Mouse (Mus musculus) gastrocnemius, postnatal 10 days (tissue): ENCODE measurements around the gene Hist3h2a. TPM values are rescaled to one million over a fixed set of nuclear protein-coding genes. Genes with fewer than 3 reads are reported as not detected.

Source experiments
- DNase-seq: peaks from one replicate; pipeline ENCODE4 v3.0.0; 2021; ENCODE audit warnings: mixed read lengths
- total RNA-seq, 2 experiments: library from RNA; stranded (reverse); gene quantifications; 2 replicates each; pipeline ENCODE4 v1.2.3; 2021

Gene Hist3h2a
- total RNA-seq, 2 experiments from 2014 or later, result 25.1 to 25.6 TPM

DNA sequence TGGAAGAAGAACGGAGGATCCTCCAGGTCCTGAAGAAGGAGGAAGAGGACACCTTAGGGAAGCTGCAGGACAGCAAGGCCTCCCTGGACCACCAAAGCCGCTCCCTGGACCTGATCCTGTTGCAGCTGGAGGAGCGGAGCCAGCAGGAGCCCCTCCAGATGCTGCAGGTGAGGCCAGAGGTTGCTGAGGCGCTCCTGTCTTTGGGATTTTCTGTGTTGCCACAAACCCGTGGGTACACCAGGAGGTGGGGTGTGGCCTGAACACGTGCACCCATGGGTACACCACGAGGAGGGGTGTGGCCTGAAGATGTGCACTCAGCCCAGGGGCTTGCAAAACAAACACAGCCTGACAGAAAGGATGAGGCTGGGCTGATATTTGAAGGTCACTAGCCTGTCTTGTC lies 14.1 kb downstream of the Hist3h2a start:
- DNase-seq, result no peak

DNA sequence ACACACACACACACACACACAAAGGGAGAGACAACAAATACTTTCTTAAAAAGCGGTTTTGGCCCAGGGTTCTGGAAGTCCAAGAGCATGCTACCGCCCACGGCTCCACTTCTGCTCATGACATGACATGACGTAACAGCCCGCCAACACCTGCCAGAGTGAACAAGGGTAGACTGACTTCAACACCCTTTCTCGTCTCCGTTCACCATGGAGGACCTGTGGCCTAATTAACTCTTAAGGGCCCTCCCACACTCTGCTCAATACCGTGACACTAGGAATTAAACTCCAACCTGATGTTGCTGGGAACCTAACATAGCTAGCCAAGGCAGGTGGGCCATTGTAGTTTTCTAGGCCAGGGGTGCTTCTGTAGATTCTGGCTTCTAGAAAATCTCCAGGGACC lies 14.5 kb downstream of the Hist3h2a start:
- no peak for DNase-seq

GRCm38 (mm10) chr11:58969659-58970058 lies 15.2 kb downstream of the Hist3h2a start:
- no peak for DNase-seq

GRCm38 (mm10) chr11:58970831-58971530 lies 16.5 kb downstream of the Hist3h2a start:
- DNase-seq, result no peak

GRCm38 (mm10) chr11:58971796-58972195 lies 17.3 kb downstream of the Hist3h2a start:
- DNase-seq, result no peak

- DNase-seq, result no peak
Observed at GRCm38 (mm10) chr11:58974414-58974813, 19.9 kb downstream of the Hist3h2a start.

- DNase-seq, result no peak
Observed at GRCm38 (mm10) chr11:58977150-58977549, 22.7 kb downstream of the Hist3h2a start.

- DNase-seq, result no peak
Observed at GRCm38 (mm10) chr11:58977607-58978026, 23.1 kb downstream of the Hist3h2a start.

- peak; percentile 62 for DNase-seq
Observed at GRCm38 (mm10) chr11:58978027-58978705, 23.7 kb downstream of the Hist3h2a start, which contains the start of gene Trim11. TSS of gene Trim11 (plus strand) at chr11:58978093.

- DNase-seq, result no peak
Observed at GRCm38 (mm10) chr11:58978706-58979030, 24.2 kb downstream of the Hist3h2a start.

DNA sequence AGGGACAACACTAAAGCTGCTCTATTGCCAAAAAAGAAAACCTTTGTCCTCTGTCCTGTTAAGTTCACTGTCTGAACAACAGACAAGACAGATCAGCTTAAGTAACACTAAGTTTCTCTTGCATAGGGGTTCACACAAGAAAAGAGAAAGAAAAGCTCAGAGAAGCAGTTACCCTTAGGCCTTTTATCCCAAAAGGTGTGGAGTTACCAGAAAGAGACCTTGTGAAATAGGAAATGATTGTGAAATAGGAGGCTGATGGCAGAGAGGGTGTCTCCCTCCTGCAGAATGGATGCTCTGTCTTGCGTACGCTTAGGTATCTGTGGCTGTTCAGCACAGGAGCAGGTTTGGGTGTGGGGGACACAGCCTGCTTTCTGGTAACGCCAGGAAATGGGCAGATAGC lies 24.7 kb downstream of the Hist3h2a start:
- no peak for DNase-seq

GRCm38 (mm10) chr11:58979661-58980060 lies 25.2 kb downstream of the Hist3h2a start:
- DNase-seq, result no peak

DNA sequence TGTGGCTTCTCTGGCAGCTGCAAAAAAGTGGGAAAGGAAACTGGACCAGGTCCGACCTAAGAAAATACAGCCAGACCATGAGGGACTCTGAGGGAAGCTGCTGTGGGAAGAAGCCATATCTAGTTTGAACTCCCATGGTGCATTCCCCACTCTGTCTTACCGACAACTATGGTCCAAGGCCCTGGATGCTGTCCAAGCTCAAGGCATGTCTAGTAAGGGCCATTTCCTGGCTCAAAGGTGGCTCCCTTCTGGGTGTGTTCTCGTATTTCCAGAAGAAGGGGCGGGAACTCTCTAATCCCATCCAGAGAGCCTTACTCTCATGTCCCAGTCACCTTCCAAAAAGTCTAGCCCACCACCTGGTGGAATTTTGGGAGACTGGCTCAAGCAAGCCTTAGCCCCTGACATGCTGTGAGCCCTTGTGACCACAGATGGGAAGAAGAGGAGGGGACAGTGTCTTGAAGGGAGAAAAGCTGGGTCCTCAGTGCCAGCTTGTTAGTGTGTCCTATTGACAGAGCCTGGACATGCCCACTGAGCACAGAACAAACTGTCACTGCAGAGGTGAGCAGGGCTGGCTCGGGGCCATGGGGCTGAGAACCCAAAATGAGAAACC lies 26.0 kb downstream of the Hist3h2a start:
- no peak for DNase-seq

- peak; percentile 80 for DNase-seq
Observed at GRCm38 (mm10) chr11:58981541-58982447, 27.3 kb downstream of the Hist3h2a start.

GRCm38 (mm10) chr11:58982471-58983097 lies 28.1 kb downstream of the Hist3h2a start:
- DNase-seq, result no peak

GRCm38 (mm10) chr11:58983691-58984341 lies 29.3 kb downstream of the Hist3h2a start:
- no peak for DNase-seq

GRCm38 (mm10) chr11:58984657-58985056 lies 30.2 kb downstream of the Hist3h2a start:
- no peak for DNase-seq

DNA sequence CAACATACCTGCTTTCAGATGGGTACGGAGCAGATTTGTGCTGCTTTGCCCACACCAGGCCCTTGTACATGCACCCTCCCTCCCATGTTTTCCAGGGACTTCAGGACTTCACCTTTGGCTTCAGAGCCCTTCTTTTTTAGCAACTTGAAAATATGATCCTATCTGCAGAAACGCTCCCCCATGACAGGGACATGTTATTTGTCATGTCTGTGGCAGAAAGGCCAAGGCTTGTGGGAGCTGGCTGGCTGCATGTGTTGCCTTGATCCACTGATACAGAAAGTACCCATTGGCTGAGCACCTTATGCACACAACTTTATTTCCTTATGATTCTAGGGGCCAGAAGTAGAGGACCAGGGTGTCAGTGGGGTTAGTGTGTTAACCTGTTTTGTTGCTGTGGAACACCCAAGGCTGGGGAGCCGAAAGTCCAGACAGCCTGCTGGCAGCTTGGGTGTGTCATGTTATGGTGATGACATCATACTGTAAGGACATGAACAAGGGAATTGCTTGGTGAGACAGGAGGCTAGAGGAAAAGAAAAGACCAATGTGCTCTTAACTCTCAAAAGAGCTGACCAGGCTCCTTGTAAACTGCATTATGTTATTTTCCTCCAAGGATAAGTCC lies 30.9 kb downstream of the Hist3h2a start:
- no peak for DNase-seq

- no peak for DNase-seq
Observed at GRCm38 (mm10) chr11:58989166-58989565, 34.7 kb downstream of the Hist3h2a start.

GRCm38 (mm10) chr11:58990141-58990540 lies 35.7 kb downstream of the Hist3h2a start:
- no peak for DNase-seq

- DNase-seq, result no peak
Observed at GRCm38 (mm10) chr11:58990794-58991193, 36.3 kb downstream of the Hist3h2a start.
